16 mouse cellular contexts compared by ENCODE assay signal in the genomic region with DNA sequence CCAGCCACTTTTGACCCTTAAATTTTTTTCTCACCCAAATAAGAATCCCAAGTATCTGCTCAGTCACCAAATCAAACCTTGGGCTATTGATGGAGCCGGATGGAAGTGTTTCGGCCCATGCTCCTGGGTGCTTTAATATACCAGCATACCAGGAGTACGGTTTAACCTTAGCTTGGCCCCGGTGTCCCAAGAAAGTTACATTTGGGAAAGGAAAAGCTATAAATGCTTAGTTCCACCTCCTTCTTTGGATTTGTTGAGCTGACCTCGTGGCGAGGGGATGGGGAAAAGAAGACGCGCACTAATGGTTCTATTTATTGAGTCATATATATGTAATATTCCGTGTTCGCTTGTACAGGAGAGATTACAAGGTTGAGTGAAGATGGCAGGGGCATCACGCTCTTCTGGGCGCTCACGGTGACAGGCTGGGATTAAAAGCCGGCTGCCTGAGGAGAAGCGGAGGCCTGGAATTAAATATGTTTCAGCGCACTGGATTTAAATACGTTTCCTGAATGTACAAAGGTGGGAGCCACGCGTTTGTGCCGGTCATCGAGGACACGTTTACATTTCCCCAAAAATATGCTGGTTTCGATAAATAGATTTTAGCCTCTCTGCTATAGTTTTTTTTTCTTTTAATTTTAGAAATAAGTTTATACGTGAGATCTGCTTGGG. TPM values are rescaled to one million over a fixed set of nuclear protein-coding genes. Genes with fewer than 3 reads are reported as not detected.
A peak's percentile ranks its signal among the peaks of the same experiment; 100 is the strongest.
DNase-seq lines count a peak whose midpoint lies in the region; ATAC-seq and TF ChIP-seq lines count a peak whose summit lies in the region.
"Had no signal": no experiment of that assay in that cellular context is flagged by ENCODE, and none has a peak within 500 bp of the region (broad histone marks: within the 10 kb centered on the region; RNA-seq: fewer than 3 reads in every experiment).

No protein-coding gene starts in this region.

- H3K9ac ChIP-seq in forebrain, embryonic 11.5 days (ENCODE audit: low read length) = peak overlapping the region; percentile 91
- H3K9ac ChIP-seq: embryonic facial prominence, embryonic 12.5 days; liver, embryonic 14.5 days had no signal

- no peak for TF ChIP-seq CTCF in E14TG2a.4 (conservative IDR thresholded peaks at IDR 0.05; ENCODE audit: low read length)

- intact Hi-C loops in heart, postnatal 10 days (cut with DNase I) = no loop called here

- peak overlapping the region; percentile 97 for H3K27ac ChIP-seq in forebrain, embryonic 11.5 days (ENCODE audit: low read depth, low read length)
- H3K27ac ChIP-seq: embryonic facial prominence, embryonic 12.5 days; liver, embryonic 14.5 days had no signal

- H3K4me1 ChIP-seq in E14TG2a.4 (replicated peaks; ENCODE audit: low read depth, low read length) = peaks cover 87% of the 10 kb centered on the region
- peaks cover 25% of the 10 kb centered on the region; the same call in 1 of the 2 replicates for H3K4me1 ChIP-seq in forebrain, embryonic 11.5 days (replicated peaks; ENCODE audit: control insufficient read depth, insufficient read depth, low read length)

- no peaks in the 10 kb centered on the region for H3K36me3 ChIP-seq in E14TG2a.4 (ENCODE audit: insufficient read depth, low read length)
- no peaks in the 10 kb centered on the region for H3K36me3 ChIP-seq in forebrain, embryonic 11.5 days (ENCODE audit: control insufficient read depth, insufficient read depth, low read length)
- H3K36me3 ChIP-seq: embryonic facial prominence, embryonic 12.5 days; G1E had no signal

- WGBS in forebrain, embryonic 11.5 days = 3% methylated on average over 24 of the region's 24 CpGs

- H3K4me3 ChIP-seq in E14TG2a.4 (replicated peaks; ENCODE audit: low read length) = peak overlapping the region; percentile 49
- H3K4me3 ChIP-seq in forebrain, embryonic 11.5 days (ENCODE audit: low read depth, low read length) = peak overlapping the region; percentile 60
- H3K4me3 ChIP-seq: embryonic facial prominence, embryonic 12.5 days had no signal

- DNase-seq in heart, adult 11 months = peak; percentile 37
- no peak for DNase-seq in heart, postnatal 10 days
- DNase-seq in forebrain, embryonic 11.5 days (ENCODE audit: low spot score) = no peak
- peak; percentile 10 for DNase-seq in mesoderm, embryonic 11.5 days (ENCODE audit: low read depth, low spot score)
- DNase-seq in cerebellum, adult 11-12 months = no peak
- no peak for DNase-seq in layer of hippocampus, adult 9-11 months
- no peak for DNase-seq in layer of hippocampus, postnatal 25 days (ENCODE audit: extremely low spot score in 1 of 2, low spot score in 1 of 2)
- DNase-seq: cerebellum, adult 8-10 months; heart, postnatal 4 days had no signal

- peaks cover 96% of the 10 kb centered on the region for H3K27me3 ChIP-seq in E14TG2a.4 (ENCODE audit: insufficient read depth, low read length)
- H3K27me3 ChIP-seq in forebrain, embryonic 11.5 days (ENCODE audit: control insufficient read depth, insufficient read depth, low read length) = peaks cover 45% of the 10 kb centered on the region

- no peaks in the 10 kb centered on the region for H3K9me3 ChIP-seq in E14TG2a.4 (ENCODE audit: low read length)
- no peaks in the 10 kb centered on the region for H3K9me3 ChIP-seq in forebrain, embryonic 11.5 days (ENCODE audit: control insufficient read depth, low read length)
- H3K9me3 ChIP-seq: embryonic facial prominence, embryonic 12.5 days had no signal

- ATAC-seq in forebrain, embryonic 11.5 days (replicated peaks; ENCODE audit: low FRiP score) = no peak

- peak overlapping the region; percentile 60 for H3K4me2 ChIP-seq in forebrain, embryonic 11.5 days (ENCODE audit: low read depth, low read length, severe bottlenecking)

RNA-seq across cellular contexts. Expression of gene Fezf2, which starts 6.1 kb away (rescaled TPM):
- total RNA-seq in heart, postnatal 10 days (2021) = not detected
- polyA plus RNA-seq in forebrain, embryonic 11.5 days (2014; fragmentation: Nextera tagmentation; extraction: Ambion mirVana) = 47.5 and 51.5 TPM in 2 replicates
- 10 to 100 TPM; 41.7 to 42.4 TPM for total RNA-seq in layer of hippocampus, postnatal 25 days (2021)
- total RNA-seq: heart, postnatal 4 days had no signal
- polyA plus RNA-seq: G1E; gonadal fat pad, adult 2 months; intestine, embryonic 16.5 days; liver, embryonic 14.5 days; small intestine, adult 2 months had no signal

RNA-seq across cellular contexts. Expression of gene 3830406C13Rik, which starts 58.0 kb away (rescaled TPM):
- 10 to 100 TPM; 21.2 to 28.7 TPM for total RNA-seq in heart, postnatal 10 days (2021)
- 30.0 and 35.2 TPM in 2 replicates for polyA plus RNA-seq in forebrain, embryonic 11.5 days (2014; fragmentation: Nextera tagmentation; extraction: Ambion mirVana)
- total RNA-seq in layer of hippocampus, postnatal 25 days (2021) = 10 to 100 TPM; 30.3 to 30.7 TPM

RNA-seq across cellular contexts. Expression of gene Gm49355, which starts 58.1 kb away (rescaled TPM):
- total RNA-seq in heart, postnatal 10 days (2021) = under 1 TPM; 0.12 to 0.37 TPM
- 0.23 TPM in 1 of 2 replicates, not detected in the other for polyA plus RNA-seq in forebrain, embryonic 11.5 days (2014; fragmentation: Nextera tagmentation; extraction: Ambion mirVana)
- under 1 TPM; 0.15 to 0.42 TPM for total RNA-seq in layer of hippocampus, postnatal 25 days (2021)
- polyA plus RNA-seq: G1E had no signal

Comparison
In these comparisons a context has a peak if more than half of its experiments do, and no peak if none do; other contexts are left out.
1. DNase-seq: peak in heart, adult 11 months (single experiment) and mesoderm, embryonic 11.5 days (single experiment); none in heart, postnatal 10 days (0 of 2), forebrain, embryonic 11.5 days (single experiment), cerebellum, adult 11-12 months (single experiment), layer of hippocampus, adult 9-11 months (single experiment) and layer of hippocampus, postnatal 25 days (0 of 2).
2. RNA of gene Fezf2, which starts 6.1 kb away (total RNA-seq): 41.7 to 42.4 TPM in layer of hippocampus, postnatal 25 days; not detected in heart, postnatal 10 days; every median in the first group is over 10 times any median in the second.